ENCODE assay signal across 8 mouse cellular contexts in the genomic region with DNA sequence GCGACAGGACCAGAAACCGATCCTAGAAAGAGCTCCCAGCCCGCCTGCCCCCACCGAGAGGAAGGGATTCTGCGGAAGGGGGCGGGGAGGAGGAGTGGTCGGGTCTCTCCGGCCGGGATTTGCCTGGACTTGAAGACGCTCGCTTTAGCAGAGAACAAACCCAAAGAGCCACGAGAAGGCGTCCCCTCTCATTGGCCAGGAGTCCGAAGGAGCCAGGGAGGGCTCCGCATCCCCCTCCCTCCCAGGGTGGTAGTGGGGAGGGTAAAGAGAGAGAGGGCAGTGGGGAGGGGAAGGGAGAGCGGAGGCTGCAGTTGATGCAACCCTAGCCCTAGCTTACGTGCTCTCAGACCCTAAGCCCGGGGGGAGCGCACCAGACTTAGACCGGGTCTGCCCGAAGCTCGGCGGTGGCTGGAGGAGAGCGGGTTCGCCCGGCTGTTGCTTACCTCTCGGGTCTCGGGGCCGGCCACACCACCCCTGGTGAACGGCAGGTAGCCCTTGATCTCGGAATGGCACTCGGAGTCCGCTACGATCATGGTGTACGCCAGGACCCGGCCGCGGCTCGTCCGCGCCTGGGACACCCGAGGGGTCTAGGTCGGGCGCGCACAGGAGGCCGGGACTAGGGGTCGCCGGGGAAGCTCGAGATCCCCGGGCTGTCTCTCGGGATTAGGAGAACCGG. TPM values are rescaled to one million over a fixed set of nuclear protein-coding genes. Genes with fewer than 3 reads are reported as not detected.
DNase-seq lines count a peak whose midpoint lies in the region; ATAC-seq lines count a peak whose summit lies in the region.

No protein-coding gene starts in this region.

- DNase-seq in thymus, adult 18-20 months, result peak; percentile 34 to 41
- no peak for DNase-seq in thymus, postnatal 10 days (ENCODE audit: low spot score in 2 of 2)
- DNase-seq in embryo, embryonic 9.5 days (ENCODE audit: extremely low spot score), result peak; percentile 92
- DNase-seq in gastrocnemius, postnatal 36 days, result peak; percentile 55 to 64
- peak; percentile 82 for DNase-seq in midbrain, embryonic 14.5 days
- DNase-seq in splenic B cell, adult 2 months (ENCODE audit: low read depth, low spot score), result peak; percentile 46

- H3K27ac ChIP-seq in intestine, embryonic 15.5 days, result peak overlapping the region; percentile 87
- H3K27ac ChIP-seq in limb, embryonic 13.5 days, result peak overlapping the region; percentile 63; the same call in 1 of the 2 replicates
- H3K27ac ChIP-seq in midbrain, embryonic 14.5 days (replicated peaks; ENCODE audit: low read depth, low read length), result peak overlapping the region; percentile 72

- H3K4me2 ChIP-seq in intestine, embryonic 15.5 days (replicated peaks), result peak overlapping the region; percentile 90
- H3K4me2 ChIP-seq in limb, embryonic 13.5 days (replicated peaks), result peak overlapping the region; percentile 86
- peak overlapping the region; percentile 96 for H3K4me2 ChIP-seq in midbrain, embryonic 14.5 days (ENCODE audit: low read length)

- ATAC-seq in intestine, embryonic 15.5 days, result peak; percentile 68
- ATAC-seq in limb, embryonic 13.5 days (ENCODE audit: low FRiP score, low read depth), result peak; percentile 84
- peak; percentile 83 for ATAC-seq in midbrain, embryonic 14.5 days (ENCODE audit: low FRiP score, low TSS enrichment)

- intact Hi-C loops in gastrocnemius, postnatal 36 days (cut with DNase I), result loop anchor here (5.0 to 10.0 kb wide), 2 partner anchors 87 to 215 kb away; a partner anchor contains a TSS

- no peaks in the 10 kb centered on the region for H3K36me3 ChIP-seq in intestine, embryonic 15.5 days
- no peaks in the 10 kb centered on the region for H3K36me3 ChIP-seq in limb, embryonic 13.5 days
- H3K36me3 ChIP-seq in midbrain, embryonic 14.5 days (ENCODE audit: control insufficient read depth, insufficient read depth, low read length), result no peaks in the 10 kb centered on the region
- no peaks in the 10 kb centered on the region for H3K36me3 ChIP-seq in splenic B cell, adult 2 months (ENCODE audit: control insufficient read depth, insufficient read depth, low read length, poor library complexity, severe bottlenecking)

- no peaks in the 10 kb centered on the region for H3K27me3 ChIP-seq in intestine, embryonic 15.5 days (replicated peaks)
- no peaks in the 10 kb centered on the region for H3K27me3 ChIP-seq in limb, embryonic 13.5 days
- H3K27me3 ChIP-seq in midbrain, embryonic 14.5 days (ENCODE audit: control insufficient read depth, insufficient read depth, low read length), result peaks cover 5% of the 10 kb centered on the region; the same call in 1 of the 2 replicates
- H3K27me3 ChIP-seq in splenic B cell, adult 2 months (ENCODE audit: control insufficient read depth, insufficient read depth, low read length, poor library complexity, severe bottlenecking), result no peaks in the 10 kb centered on the region

- WGBS in intestine, embryonic 15.5 days, result 1% methylated on average over 52 of the region's 52 CpGs
- under 1% methylated on average over 51 of the region's 52 CpGs for WGBS in limb, embryonic 13.5 days
- WGBS in midbrain, embryonic 14.5 days, result under 1% methylated on average over 52 of the region's 52 CpGs

- peak overlapping the region; percentile 84 for H3K4me3 ChIP-seq in intestine, embryonic 15.5 days (replicated peaks)
- peak overlapping the region; percentile 83 for H3K4me3 ChIP-seq in limb, embryonic 13.5 days
- peak overlapping the region; percentile 77 for H3K4me3 ChIP-seq in midbrain, embryonic 14.5 days (replicated peaks; ENCODE audit: low read depth, low read length)

- peaks cover 21% of the 10 kb centered on the region for H3K4me1 ChIP-seq in intestine, embryonic 15.5 days (replicated peaks)
- H3K4me1 ChIP-seq in limb, embryonic 13.5 days, result peaks cover 22% of the 10 kb centered on the region
- H3K4me1 ChIP-seq in midbrain, embryonic 14.5 days (ENCODE audit: control insufficient read depth, insufficient read depth, low read length), result 0 out of 2 replicates have a peak, but pooled peaks cover 2% of the 10 kb centered on the region

- no peaks in the 10 kb centered on the region for H3K9me3 ChIP-seq in intestine, embryonic 15.5 days
- no peaks in the 10 kb centered on the region for H3K9me3 ChIP-seq in limb, embryonic 13.5 days
- H3K9me3 ChIP-seq in midbrain, embryonic 14.5 days (ENCODE audit: control insufficient read depth, low read length), result no peaks in the 10 kb centered on the region

- peak overlapping the region; percentile 82 for H3K9ac ChIP-seq in intestine, embryonic 15.5 days
- H3K9ac ChIP-seq in limb, embryonic 13.5 days, result peak overlapping the region; percentile 77
- H3K9ac ChIP-seq in midbrain, embryonic 14.5 days (replicated peaks; ENCODE audit: low read length), result peak overlapping the region; percentile 66

RNA-seq across cellular contexts. Expression of a gene that starts 0.5 kb away (rescaled TPM):
- total RNA-seq in gastrocnemius, postnatal 36 days (2021), result 1 to 10 TPM; 2.1 to 2.7 TPM
- 10.8 and 11.2 TPM in 2 replicates for polyA plus RNA-seq in intestine, embryonic 15.5 days (2015; fragmentation: Nextera tagmentation; extraction: Ambion mirVana)
- 8.1 and 9.2 TPM in 2 replicates for polyA plus RNA-seq in limb, embryonic 13.5 days (2015; fragmentation: Nextera tagmentation; extraction: Ambion mirVana)
- polyA plus RNA-seq in midbrain, embryonic 14.5 days (2014; fragmentation: Nextera tagmentation; extraction: Ambion mirVana), result 4.7 and 5.5 TPM in 2 replicates

RNA-seq across cellular contexts. Expression of a gene that starts 23.7 kb away (rescaled TPM):
- 10 to 100 TPM; 49.5 to 51.2 TPM for total RNA-seq in gastrocnemius, postnatal 36 days (2021)
- 1,295 and 1,316 TPM in 2 replicates for polyA plus RNA-seq in intestine, embryonic 15.5 days (2015; fragmentation: Nextera tagmentation; extraction: Ambion mirVana)
- polyA plus RNA-seq in limb, embryonic 13.5 days (2015; fragmentation: Nextera tagmentation; extraction: Ambion mirVana), result 936 and 950 TPM in 2 replicates
- polyA plus RNA-seq in midbrain, embryonic 14.5 days (2014; fragmentation: Nextera tagmentation; extraction: Ambion mirVana), result 1,327 and 1,547 TPM in 2 replicates

RNA-seq across cellular contexts. Expression of a gene that starts 25.6 kb away (rescaled TPM):
- 10 to 100 TPM; 40.0 to 47.4 TPM for total RNA-seq in gastrocnemius, postnatal 36 days (2021)
- polyA plus RNA-seq in intestine, embryonic 15.5 days (2015; fragmentation: Nextera tagmentation; extraction: Ambion mirVana), result 138 and 154 TPM in 2 replicates
- polyA plus RNA-seq in limb, embryonic 13.5 days (2015; fragmentation: Nextera tagmentation; extraction: Ambion mirVana), result 169 and 172 TPM in 2 replicates
- 149 and 152 TPM in 2 replicates for polyA plus RNA-seq in midbrain, embryonic 14.5 days (2014; fragmentation: Nextera tagmentation; extraction: Ambion mirVana)

RNA-seq across cellular contexts. Expression of a gene that starts 46.0 kb away (rescaled TPM):
- total RNA-seq in gastrocnemius, postnatal 36 days (2021), result 1 to 10 TPM; 2.5 to 3.5 TPM
- polyA plus RNA-seq in intestine, embryonic 15.5 days (2015; fragmentation: Nextera tagmentation; extraction: Ambion mirVana), result 18.9 and 21.3 TPM in 2 replicates
- polyA plus RNA-seq in limb, embryonic 13.5 days (2015; fragmentation: Nextera tagmentation; extraction: Ambion mirVana), result 28.3 and 32.1 TPM in 2 replicates
- 8.9 and 10.8 TPM in 2 replicates for polyA plus RNA-seq in midbrain, embryonic 14.5 days (2014; fragmentation: Nextera tagmentation; extraction: Ambion mirVana)

RNA-seq across cellular contexts. Expression of a gene that starts 54.1 kb away (rescaled TPM):
- 1 to 10 TPM in 1 of 2 experiments, under 1 TPM in 1; 0.64 to 1.0 TPM for total RNA-seq in gastrocnemius, postnatal 36 days (2021)
- 1.1 TPM in 2 replicates for polyA plus RNA-seq in intestine, embryonic 15.5 days (2015; fragmentation: Nextera tagmentation; extraction: Ambion mirVana)
- 0.50 and 0.63 TPM in 2 replicates for polyA plus RNA-seq in limb, embryonic 13.5 days (2015; fragmentation: Nextera tagmentation; extraction: Ambion mirVana)
- 0.13 and 0.37 TPM in 2 replicates for polyA plus RNA-seq in midbrain, embryonic 14.5 days (2014; fragmentation: Nextera tagmentation; extraction: Ambion mirVana)

Comparison
In these comparisons a context has a peak if more than half of its experiments do, and no peak if none do; other contexts are left out.
1. DNase-seq: peak in thymus, adult 18-20 months (2 of 2), embryo, embryonic 9.5 days (single experiment), gastrocnemius, postnatal 36 days (2 of 2), midbrain, embryonic 14.5 days (single experiment) and splenic B cell, adult 2 months (single experiment); none in thymus, postnatal 10 days (0 of 2).
2. Peak in every context shown above with its lines, with median percentiles within 50 percentile points of each other: ATAC-seq, H3K27ac ChIP-seq, H3K4me2 ChIP-seq, H3K4me3 ChIP-seq and H3K9ac ChIP-seq.